Comparison of ENCODE assay signal across 29 mouse cellular contexts in genomic region chr10:92349043-92349442, GRCm38 (mm10).
A peak's percentile ranks its signal among the peaks of the same experiment; 100 is the strongest.
DNase-seq lines count a peak whose midpoint lies in the region; ATAC-seq lines count a peak whose summit lies in the region.
"Had no signal": no experiment of that assay in that cellular context is flagged by ENCODE, and none has a peak within 500 bp of the region (broad histone marks: within the 10 kb centered on the region; RNA-seq: fewer than 3 reads in every experiment).

No protein-coding gene starts in this region.

- H3K4me3 ChIP-seq in hindbrain, embryonic 10.5 days: no peak overlapping the region
- no peak overlapping the region for H3K4me3 ChIP-seq in hindbrain, embryonic 16.5 days (ENCODE audit: low read length)
- H3K4me3 ChIP-seq in midbrain, embryonic 10.5 days: no peak overlapping the region
- H3K4me3 ChIP-seq in midbrain, embryonic 11.5 days (ENCODE audit: low read depth, low read length): no peak overlapping the region
- H3K4me3 ChIP-seq: embryonic facial prominence, embryonic 10.5 days; embryonic facial prominence, embryonic 15.5 days; heart, embryonic 10.5 days; heart, embryonic 15.5 days; hindbrain, embryonic 12.5 days had no signal

- ATAC-seq in hindbrain, embryonic 16.5 days: no peak
- ATAC-seq in midbrain, embryonic 11.5 days (ENCODE audit: low FRiP score): no peak
- no peak for ATAC-seq in activated CD4-positive, CD25-positive, alpha-beta regulatory T cell, adult 4 months
- ATAC-seq: intestine, embryonic 16.5 days had no signal

- H3K4me2 ChIP-seq in hindbrain, embryonic 16.5 days (ENCODE audit: low read length): no peak overlapping the region
- H3K4me2 ChIP-seq in midbrain, embryonic 11.5 days: no peak overlapping the region
- H3K4me2 ChIP-seq: embryonic facial prominence, embryonic 15.5 days; heart, embryonic 15.5 days; hindbrain, embryonic 12.5 days had no signal

- no peaks in the 10 kb centered on the region for H3K9me3 ChIP-seq in hindbrain, embryonic 10.5 days
- H3K9me3 ChIP-seq in hindbrain, embryonic 16.5 days (ENCODE audit: control insufficient read depth, low read length): no peaks in the 10 kb centered on the region
- no peaks in the 10 kb centered on the region for H3K9me3 ChIP-seq in midbrain, embryonic 10.5 days (replicated peaks)
- no peaks in the 10 kb centered on the region for H3K9me3 ChIP-seq in midbrain, embryonic 11.5 days (ENCODE audit: control insufficient read depth, low read length)
- H3K9me3 ChIP-seq: embryonic facial prominence, embryonic 10.5 days; embryonic facial prominence, embryonic 15.5 days; heart, embryonic 10.5 days; heart, embryonic 15.5 days; hindbrain, embryonic 12.5 days had no signal

- 77% methylated on average over 7 of the region's 7 CpGs for WGBS in hindbrain, embryonic 10.5 days
- WGBS in hindbrain, embryonic 16.5 days: 61% methylated on average over 7 of the region's 7 CpGs
- WGBS in midbrain, embryonic 10.5 days: 79% methylated on average over 6 of the region's 7 CpGs
- WGBS in midbrain, embryonic 11.5 days: 82% methylated on average over 7 of the region's 7 CpGs

- peak; percentile 28 for DNase-seq in embryo, embryonic 10 days (ENCODE audit: low spot score)
- no peak for DNase-seq in embryo, embryonic 9.5 days (ENCODE audit: extremely low spot score)
- DNase-seq in hindbrain, embryonic 10.5 days (ENCODE audit: low spot score): no peak
- DNase-seq in midbrain, embryonic 10.5 days (ENCODE audit: low spot score): no peak
- no peak for DNase-seq in midbrain, embryonic 11.5 days (ENCODE audit: low spot score, missing footprints)
- peak; percentile 28 for DNase-seq in embryo, embryonic 11 days
- DNase-seq: adrenal gland, adult 8-10 months; cerebellum, adult 11 months; cerebellum, adult 9-10 months; cerebellum, postnatal 36 days; gastrocnemius, postnatal 25 days; heart, adult 11 months; kidney, postnatal 14 days; liver; lung, adult 2 months; lung, postnatal 14 days; midbrain, embryonic 14.5 days; retina, postnatal 1 day; right cerebral cortex, postnatal 14 days had no signal

- peaks cover 17% of the 10 kb centered on the region for H3K4me1 ChIP-seq in hindbrain, embryonic 10.5 days (replicated peaks)
- H3K4me1 ChIP-seq in hindbrain, embryonic 16.5 days (ENCODE audit: control insufficient read depth, insufficient read depth, low read depth, low read length): no peaks in the 10 kb centered on the region
- H3K4me1 ChIP-seq in midbrain, embryonic 10.5 days: peaks cover 19% of the 10 kb centered on the region
- no peaks in the 10 kb centered on the region; the same call in 1 of the 2 replicates for H3K4me1 ChIP-seq in midbrain, embryonic 11.5 days (ENCODE audit: control insufficient read depth, insufficient read depth, low read length)
- H3K4me1 ChIP-seq: embryonic facial prominence, embryonic 15.5 days; heart, embryonic 10.5 days had no signal

- H3K36me3 ChIP-seq in hindbrain, embryonic 10.5 days: no peaks in the 10 kb centered on the region
- no peaks in the 10 kb centered on the region for H3K36me3 ChIP-seq in hindbrain, embryonic 16.5 days (ENCODE audit: control insufficient read depth, insufficient read depth, low read length)
- no peaks in the 10 kb centered on the region for H3K36me3 ChIP-seq in midbrain, embryonic 10.5 days
- no peaks in the 10 kb centered on the region for H3K36me3 ChIP-seq in midbrain, embryonic 11.5 days (ENCODE audit: control insufficient read depth, insufficient read depth, low read length)
- H3K36me3 ChIP-seq: embryonic facial prominence, embryonic 10.5 days; embryonic facial prominence, embryonic 15.5 days; heart, embryonic 10.5 days; heart, embryonic 15.5 days; hindbrain, embryonic 12.5 days had no signal

- H3K27me3 ChIP-seq in hindbrain, embryonic 10.5 days (ENCODE audit: insufficient read depth, poor library complexity, severe bottlenecking): no peaks in the 10 kb centered on the region
- no peaks in the 10 kb centered on the region for H3K27me3 ChIP-seq in hindbrain, embryonic 16.5 days (replicated peaks; ENCODE audit: control insufficient read depth, insufficient read depth, low read length)
- no peaks in the 10 kb centered on the region for H3K27me3 ChIP-seq in midbrain, embryonic 10.5 days (ENCODE audit: low read depth, poor library complexity, severe bottlenecking)
- no peaks in the 10 kb centered on the region for H3K27me3 ChIP-seq in midbrain, embryonic 11.5 days (ENCODE audit: control insufficient read depth, insufficient read depth, low read length)
- H3K27me3 ChIP-seq: CH12.LX; embryonic facial prominence, embryonic 15.5 days; heart, embryonic 15.5 days; hindbrain, embryonic 12.5 days had no signal

- H3K9ac ChIP-seq in hindbrain, embryonic 16.5 days (ENCODE audit: low read depth, low read length): no peak overlapping the region
- H3K9ac ChIP-seq in midbrain, embryonic 11.5 days (ENCODE audit: low read length): no peak overlapping the region
- H3K9ac ChIP-seq: embryonic facial prominence, embryonic 15.5 days; heart, embryonic 15.5 days; hindbrain, embryonic 12.5 days; liver, embryonic 14.5 days had no signal

- H3K27ac ChIP-seq in hindbrain, embryonic 10.5 days: peak overlapping the region; percentile 46
- no peak overlapping the region for H3K27ac ChIP-seq in hindbrain, embryonic 16.5 days (ENCODE audit: low read depth, low read length)
- H3K27ac ChIP-seq in midbrain, embryonic 10.5 days (replicated peaks): peak overlapping the region; percentile 38; the same call in 1 of the 2 replicates
- H3K27ac ChIP-seq in midbrain, embryonic 11.5 days (ENCODE audit: low read depth, low read length): no peak overlapping the region
- H3K27ac ChIP-seq: embryonic facial prominence, embryonic 10.5 days; embryonic facial prominence, embryonic 15.5 days; heart, embryonic 10.5 days; heart, embryonic 15.5 days; hindbrain, embryonic 12.5 days; liver, embryonic 14.5 days had no signal

Comparison
In these comparisons a context has a peak if more than half of its experiments do, and no peak if none do; other contexts are left out.
1. DNase-seq: peak in embryo, embryonic 10 days (single experiment) and embryo, embryonic 11 days (single experiment); none in embryo, embryonic 9.5 days (single experiment), hindbrain, embryonic 10.5 days (single experiment), midbrain, embryonic 10.5 days (single experiment) and midbrain, embryonic 11.5 days (single experiment).
2. H3K27ac ChIP-seq: peak in hindbrain, embryonic 10.5 days (single experiment) and midbrain, embryonic 10.5 days (single experiment); none in hindbrain, embryonic 16.5 days (single experiment) and midbrain, embryonic 11.5 days (single experiment).